Mouse (Mus musculus): ENCODE data around the gene Ebf1. TPM values are rescaled to one million over a fixed set of nuclear protein-coding genes. Genes with fewer than 3 reads are reported as not detected.

The Ebf1 gene
- total and polyA plus RNA-seq, 2 experiments from 2014 or later = 27.1 to 30.0 TPM

DNA sequence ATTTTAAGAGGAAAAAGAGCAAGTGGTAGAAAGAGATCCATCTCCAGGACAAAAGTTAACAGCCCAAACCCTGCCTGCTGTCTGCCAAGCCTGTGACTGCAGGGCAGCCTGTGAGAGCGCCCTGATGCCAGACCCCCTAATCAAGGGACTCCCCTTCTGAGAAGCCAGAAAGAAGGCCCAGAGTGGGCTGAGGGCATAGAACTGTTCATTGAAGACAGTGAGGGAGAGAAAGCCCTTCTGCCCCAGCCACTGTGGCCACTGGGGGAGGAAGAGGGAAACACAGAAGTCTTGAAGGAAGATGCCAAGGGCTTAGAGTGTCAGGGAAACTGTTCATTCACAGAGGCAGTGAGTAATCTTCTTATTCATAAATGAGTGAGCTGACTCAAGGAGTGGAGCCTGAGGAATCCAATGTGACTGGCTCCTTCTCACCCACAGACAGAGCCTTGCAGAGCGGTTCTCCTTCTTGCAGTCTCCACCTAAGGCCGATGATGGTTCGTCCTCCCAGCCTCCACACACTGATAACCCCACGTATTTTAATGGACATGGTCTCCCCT lies 195.2 kb downstream of the Ebf1 start:
- 92% methylated on average over 5 of the region's 5 CpGs for WGBS
- H3K27ac ChIP-seq (ENCODE audit: low read depth, low read length) = no peak overlapping the region
- H3K9ac ChIP-seq (replicated peaks; ENCODE audit: low read length, poor library complexity, severe bottlenecking) = no peak overlapping the region
- no peaks in the 10 kb centered on the region for H3K36me3 ChIP-seq (ENCODE audit: insufficient read depth, low read length)
- no peaks in the 10 kb centered on the region for H3K4me1 ChIP-seq (ENCODE audit: insufficient read depth, low read length)
- no peak overlapping the region for H3K4me2 ChIP-seq (ENCODE audit: low read depth, low read length, poor library complexity, severe bottlenecking)
- no peaks in the 10 kb centered on the region for H3K9me3 ChIP-seq (ENCODE audit: low read length)
- H3K27me3 ChIP-seq (ENCODE audit: insufficient read depth, low read length) = no peaks in the 10 kb centered on the region
- no peak overlapping the region for H3K4me3 ChIP-seq (ENCODE audit: low read depth, low read length)
- TF ChIP-seq CTCF (IDR thresholded peaks at IDR 0.05) = 0 out of 2 replicates have a peak, but pooled peaks have one; percentile 13
- DNase-seq (ENCODE audit: low spot score) (no peak), ATAC-seq (ENCODE audit: low FRiP score) (no peak)

GRCm38 (mm10) chr11:44813534-44813933 lies 196.4 kb downstream of the Ebf1 start:
- 74% methylated on average over 7 of the region's 7 CpGs for WGBS
- H3K9ac ChIP-seq (replicated peaks; ENCODE audit: low read length, poor library complexity, severe bottlenecking) = no peak overlapping the region
- ATAC-seq (ENCODE audit: low FRiP score) (no peak), DNase-seq (ENCODE audit: low spot score) (no peak)
- no peaks in the 10 kb centered on the region for H3K27me3 ChIP-seq (ENCODE audit: insufficient read depth, low read length)
- no peak overlapping the region for H3K4me3 ChIP-seq (ENCODE audit: low read depth, low read length)
- H3K27ac ChIP-seq (ENCODE audit: low read depth, low read length) = no peak overlapping the region
- no peak overlapping the region for H3K4me2 ChIP-seq (ENCODE audit: low read depth, low read length, poor library complexity, severe bottlenecking)
- H3K9me3 ChIP-seq (ENCODE audit: low read length) = no peaks in the 10 kb centered on the region
- no peaks in the 10 kb centered on the region for H3K36me3 ChIP-seq (ENCODE audit: insufficient read depth, low read length)
- no peak for TF ChIP-seq CTCF (IDR thresholded peaks at IDR 0.05)
- no peaks in the 10 kb centered on the region for H3K4me1 ChIP-seq (ENCODE audit: insufficient read depth, low read length)

DNA sequence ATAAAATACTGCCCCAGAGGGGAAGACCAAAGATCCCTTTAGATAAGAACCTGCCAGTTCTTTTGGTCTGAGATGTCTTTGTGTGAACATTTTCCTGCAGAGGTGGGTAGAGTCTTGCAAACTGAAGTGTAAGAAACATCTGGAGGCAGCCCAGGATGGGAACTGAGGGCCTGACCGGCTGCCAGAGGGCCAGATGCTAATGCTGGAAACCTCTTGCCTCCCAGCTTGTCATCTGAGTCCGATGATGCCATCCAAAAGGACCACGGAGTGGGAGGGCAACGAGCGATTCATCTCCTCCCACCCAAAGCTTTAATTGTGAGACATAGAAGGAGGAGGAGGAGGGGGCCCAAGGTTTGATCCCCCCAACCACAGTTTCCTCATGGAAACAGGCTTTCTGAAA lies 197.7 kb downstream of the Ebf1 start:
- TF ChIP-seq CTCF (IDR thresholded peaks at IDR 0.05) = no peak
- Histone ChIP-seq H3K36me3 (ENCODE audit: insufficient read depth, low read length) (no peaks in the 10 kb centered on the region), H3K27ac (ENCODE audit: low read depth, low read length) (no peak overlapping the region), H3K4me3 (ENCODE audit: low read depth, low read length) (no peak overlapping the region), H3K4me1 (ENCODE audit: insufficient read depth, low read length) (no peaks in the 10 kb centered on the region), H3K9me3 (ENCODE audit: low read length) (no peaks in the 10 kb centered on the region), H3K9ac (replicated peaks; ENCODE audit: low read length, poor library complexity, severe bottlenecking) (no peak overlapping the region), H3K4me2 (ENCODE audit: low read depth, low read length, poor library complexity, severe bottlenecking) (no peak overlapping the region), H3K27me3 (ENCODE audit: insufficient read depth, low read length) (no peaks in the 10 kb centered on the region)
- DNase-seq (ENCODE audit: low spot score) (no peak), ATAC-seq (ENCODE audit: low FRiP score) (no peak)
- 80% methylated on average over 5 of the region's 5 CpGs for WGBS

DNA sequence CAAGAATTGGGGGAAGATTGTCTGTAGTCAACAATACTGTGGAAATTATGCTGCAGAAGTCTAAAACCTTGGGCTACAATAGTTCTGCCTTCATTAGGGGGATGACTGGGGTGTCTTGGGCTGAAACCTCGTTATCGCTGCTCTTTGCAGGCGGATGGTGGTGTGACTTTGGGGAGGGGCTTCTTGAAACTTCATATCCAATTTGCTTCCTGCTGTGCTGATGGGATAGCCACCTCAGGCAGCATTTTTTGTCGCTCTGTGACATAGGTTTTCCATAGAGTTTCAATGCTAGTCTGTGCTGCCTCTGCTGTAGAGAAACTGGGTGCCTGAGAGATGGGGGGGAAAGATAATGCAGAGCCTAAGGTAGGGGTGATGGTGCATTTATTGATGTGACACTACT lies 198.9 kb downstream of the Ebf1 start:
- Histone ChIP-seq H3K4me2 (ENCODE audit: low read depth, low read length, poor library complexity, severe bottlenecking) (no peak overlapping the region), H3K36me3 (ENCODE audit: insufficient read depth, low read length) (no peaks in the 10 kb centered on the region), H3K4me3 (ENCODE audit: low read depth, low read length) (no peak overlapping the region), H3K27ac (ENCODE audit: low read depth, low read length) (no peak overlapping the region), H3K27me3 (ENCODE audit: insufficient read depth, low read length) (no peaks in the 10 kb centered on the region), H3K9ac (replicated peaks; ENCODE audit: low read length, poor library complexity, severe bottlenecking) (no peak overlapping the region), H3K4me1 (ENCODE audit: insufficient read depth, low read length) (no peaks in the 10 kb centered on the region), H3K9me3 (ENCODE audit: low read length) (no peaks in the 10 kb centered on the region)
- DNase-seq (ENCODE audit: low spot score) = no peak
- no peak for TF ChIP-seq CTCF (IDR thresholded peaks at IDR 0.05)
- no peak for ATAC-seq (ENCODE audit: low FRiP score)
- 46% methylated on average over 4 of the region's 4 CpGs for WGBS

GRCm38 (mm10) chr11:44822312-44822711 lies 205.2 kb downstream of the Ebf1 start:
- DNase-seq (ENCODE audit: low spot score) (no peak), ATAC-seq (ENCODE audit: low FRiP score) (no peak)
- H3K36me3 ChIP-seq (ENCODE audit: insufficient read depth, low read length) = no peaks in the 10 kb centered on the region
- H3K4me1 ChIP-seq (ENCODE audit: insufficient read depth, low read length) = no peaks in the 10 kb centered on the region
- no peak for TF ChIP-seq CTCF (IDR thresholded peaks at IDR 0.05)
- no peaks in the 10 kb centered on the region for H3K27me3 ChIP-seq (ENCODE audit: insufficient read depth, low read length)
- no peak overlapping the region for H3K27ac ChIP-seq (ENCODE audit: low read depth, low read length)
- no peak overlapping the region for H3K4me2 ChIP-seq (ENCODE audit: low read depth, low read length, poor library complexity, severe bottlenecking)
- no peak overlapping the region for H3K4me3 ChIP-seq (ENCODE audit: low read depth, low read length)
- no peaks in the 10 kb centered on the region for H3K9me3 ChIP-seq (ENCODE audit: low read length)
- no peak overlapping the region for H3K9ac ChIP-seq (replicated peaks; ENCODE audit: low read length, poor library complexity, severe bottlenecking)

GRCm38 (mm10) chr11:44832227-44832939 lies 215.3 kb downstream of the Ebf1 start:
- TF ChIP-seq CTCF (IDR thresholded peaks at IDR 0.05) = peak; percentile 50
- Histone ChIP-seq H3K27me3 (ENCODE audit: insufficient read depth, low read length) (no peaks in the 10 kb centered on the region), H3K4me2 (ENCODE audit: low read depth, low read length, poor library complexity, severe bottlenecking) (peak overlapping the region; percentile 38), H3K9me3 (ENCODE audit: low read length) (no peaks in the 10 kb centered on the region), H3K4me3 (ENCODE audit: low read depth, low read length) (peak overlapping the region; percentile 14; the same call in 1 of the 2 replicates), H3K9ac (replicated peaks; ENCODE audit: low read length, poor library complexity, severe bottlenecking) (0 out of 2 replicates have a peak overlapping the region, but pooled peaks have one; percentile 5), H3K36me3 (ENCODE audit: insufficient read depth, low read length) (no peaks in the 10 kb centered on the region), H3K27ac (ENCODE audit: low read depth, low read length) (no peak overlapping the region), H3K4me1 (ENCODE audit: insufficient read depth, low read length) (peaks cover 8% of the 10 kb centered on the region)
- DNase-seq (ENCODE audit: low spot score) (peak; percentile 44), ATAC-seq (ENCODE audit: low FRiP score) (no peak)
- 10% methylated on average over 14 of the region's 14 CpGs for WGBS

All from midbrain, postnatal 0 days (tissue).